Mouse (Mus musculus): ENCODE data around the gene Adcy2.
A peak's percentile ranks its signal among the peaks of the same experiment; 100 is the strongest.

Adcy2 gene

GRCm38 (mm10) chr13:68826461-68826860 lies 172.9 kb downstream of the Adcy2 start:
- no peak for DNase-seq (ENCODE audit: low spot score)

DNA sequence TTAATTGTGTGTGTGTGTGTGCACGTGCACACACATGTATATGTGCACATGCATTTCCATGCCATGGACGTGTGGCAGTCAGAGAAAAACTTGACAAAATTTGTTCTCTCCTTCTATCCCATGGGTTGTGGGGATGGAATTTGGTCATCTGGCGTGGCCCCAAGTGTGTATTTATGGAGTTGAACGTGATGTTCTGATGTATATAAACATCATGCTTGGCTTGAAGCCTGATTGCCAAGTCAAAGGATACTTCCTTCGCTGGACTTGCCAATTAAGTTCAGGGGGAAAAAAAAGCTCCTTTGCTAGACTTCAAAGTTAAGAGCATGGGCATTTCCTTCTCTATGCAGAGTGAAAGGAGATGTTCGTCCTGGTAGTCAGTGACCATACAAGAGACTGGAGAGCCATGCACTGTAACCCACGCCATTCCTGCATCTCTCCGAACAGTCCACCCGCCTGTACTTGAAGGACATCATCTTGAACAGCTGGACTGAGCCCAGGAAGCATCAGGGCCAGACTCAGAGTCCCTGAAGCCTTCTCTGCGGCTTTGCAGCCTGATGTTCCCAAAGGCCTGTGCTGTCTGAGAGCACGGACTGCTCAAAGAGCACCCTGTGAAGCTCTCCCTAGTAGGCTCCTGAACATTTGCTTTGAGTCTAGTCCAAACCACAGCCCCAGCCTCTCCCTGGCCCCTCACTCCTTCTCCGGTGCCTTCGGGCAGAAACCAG lies 178.3 kb downstream of the Adcy2 start:
- no peak for DNase-seq (ENCODE audit: low spot score)

- peak; percentile 73 for DNase-seq (ENCODE audit: low spot score)
Observed at GRCm38 (mm10) chr13:68815704-68816477, 183.4 kb downstream of the Adcy2 start.

GRCm38 (mm10) chr13:68811185-68811584 lies 188.2 kb downstream of the Adcy2 start:
- no peak for DNase-seq (ENCODE audit: low spot score)

GRCm38 (mm10) chr13:68799777-68800176 lies 199.6 kb downstream of the Adcy2 start:
- no peak for DNase-seq (ENCODE audit: low spot score)

GRCm38 (mm10) chr13:68793286-68793685 lies 206.1 kb downstream of the Adcy2 start:
- DNase-seq (ENCODE audit: low spot score), result no peak

DNA sequence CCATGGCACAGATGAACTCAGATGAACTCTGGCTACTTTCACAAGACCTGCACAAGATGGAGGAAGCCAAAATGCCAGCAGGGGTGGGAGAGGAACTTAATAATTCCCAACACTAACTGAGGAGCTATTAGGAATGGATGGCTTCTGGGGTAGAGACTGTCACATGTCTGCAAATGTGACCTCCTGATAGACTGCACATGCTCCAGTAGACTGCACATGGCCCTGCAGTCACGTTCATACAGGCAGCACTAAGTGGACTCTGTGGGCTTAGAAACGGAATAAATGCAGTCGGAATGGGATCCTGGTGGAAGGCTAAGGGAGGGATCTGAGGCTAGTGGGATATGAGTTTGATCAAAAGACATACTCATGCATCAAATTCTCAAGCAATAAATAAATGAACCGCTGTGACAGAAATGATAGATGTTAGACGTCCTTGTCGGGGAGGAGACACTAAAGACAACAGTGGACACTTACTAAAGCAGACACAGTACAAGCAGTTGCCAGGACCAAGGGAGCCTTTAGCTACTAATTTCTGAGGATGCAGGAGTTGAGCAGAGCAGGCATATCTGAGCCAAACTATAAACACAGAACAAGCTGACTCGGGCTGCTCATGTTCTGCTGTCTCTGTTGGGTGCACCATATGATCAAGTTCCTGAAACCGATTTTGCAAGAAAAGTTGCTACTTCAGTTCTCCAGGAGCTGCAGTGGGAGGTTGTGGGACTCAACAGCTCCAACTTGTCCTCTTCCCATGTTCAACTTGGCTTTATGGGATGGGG lies 211.9 kb downstream of the Adcy2 start:
- DNase-seq (ENCODE audit: low spot score), result no peak

DNA sequence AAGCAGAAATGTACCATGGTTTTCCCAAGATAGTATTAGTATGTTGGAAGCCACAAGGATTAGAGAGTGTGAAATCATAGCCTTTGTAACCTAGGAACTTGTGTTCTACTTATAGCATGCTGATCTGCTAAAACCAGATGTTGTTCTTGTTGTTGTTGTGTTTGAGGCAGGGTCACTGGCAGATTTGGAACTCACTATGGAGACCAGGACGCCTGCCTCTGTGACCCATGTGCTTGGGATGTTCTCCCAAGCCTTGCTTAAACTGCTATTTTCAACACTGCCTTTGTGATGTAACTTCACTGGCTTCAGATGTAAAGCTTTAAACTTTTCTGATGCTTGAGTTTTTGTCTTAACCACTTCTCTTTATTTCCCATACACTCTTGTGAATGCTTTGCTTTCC lies 216.2 kb downstream of the Adcy2 start:
- DNase-seq (ENCODE audit: low spot score), result no peak

- DNase-seq (ENCODE audit: low spot score), result no peak
Observed at GRCm38 (mm10) chr13:68778011-68778672, 221.2 kb downstream of the Adcy2 start.

GRCm38 (mm10) chr13:68773599-68774211 lies 225.6 kb downstream of the Adcy2 start:
- no peak for DNase-seq (ENCODE audit: low spot score)

GRCm38 (mm10) chr13:68768588-68768987 lies 230.8 kb downstream of the Adcy2 start:
- DNase-seq (ENCODE audit: low spot score), result no peak

GRCm38 (mm10) chr13:68765896-68766578 lies 233.3 kb downstream of the Adcy2 start:
- no peak for DNase-seq (ENCODE audit: low spot score)

DNA sequence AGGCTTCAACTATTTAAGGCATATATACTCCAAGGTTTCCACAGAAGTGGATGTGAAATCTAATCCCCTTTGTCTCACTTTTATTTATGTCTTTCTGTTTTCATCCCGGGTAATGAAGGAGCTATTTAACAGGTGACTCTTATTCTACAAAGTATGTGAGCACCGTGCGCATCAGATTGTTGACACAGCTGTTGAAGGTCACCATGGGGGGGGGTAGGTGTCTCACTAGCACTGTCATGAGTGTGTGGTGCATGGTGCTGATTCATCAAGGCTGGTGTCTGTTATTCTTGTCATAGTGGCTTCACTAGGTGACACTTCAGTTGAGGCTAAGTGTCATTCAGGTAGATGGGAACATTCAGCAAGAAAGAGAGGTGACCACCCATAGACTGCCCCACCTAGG lies 234.7 kb downstream of the Adcy2 start:
- DNase-seq (ENCODE audit: low spot score), result no peak

- DNase-seq (ENCODE audit: low spot score), result peak; percentile 24
Observed at GRCm38 (mm10) chr13:68749801-68750200, 249.5 kb downstream of the Adcy2 start.

GRCm38 (mm10) chr13:68749370-68749769 lies 250.0 kb downstream of the Adcy2 start:
- no peak for DNase-seq (ENCODE audit: low spot score)

GRCm38 (mm10) chr13:68745426-68745825 lies 253.9 kb downstream of the Adcy2 start:
- DNase-seq (ENCODE audit: low spot score), result no peak

DNA sequence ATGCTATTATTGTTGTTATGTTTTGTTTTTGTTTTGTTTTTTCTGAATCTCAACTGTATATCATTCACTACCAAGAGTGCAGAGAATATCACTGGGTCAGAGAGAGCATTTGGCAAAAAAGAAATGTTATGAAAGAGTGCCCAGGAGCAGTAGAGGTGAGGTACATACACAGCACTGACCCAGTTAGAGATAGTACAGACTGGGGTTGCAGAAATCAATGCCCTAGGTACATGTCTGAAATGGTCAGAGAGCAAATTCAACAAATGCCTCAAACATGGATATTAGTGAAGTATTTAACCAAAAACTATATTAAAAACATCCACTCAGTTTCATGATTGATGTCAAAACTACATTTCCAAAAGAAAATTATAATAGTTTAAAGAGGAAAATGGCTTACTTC lies 286.7 kb downstream of the Adcy2 start:
- DNase-seq (ENCODE audit: low spot score), result no peak

GRCm38 (mm10) chr13:68707296-68707747 lies 292.0 kb downstream of the Adcy2 start:
- DNase-seq (ENCODE audit: low spot score), result peak; percentile 36

DNA sequence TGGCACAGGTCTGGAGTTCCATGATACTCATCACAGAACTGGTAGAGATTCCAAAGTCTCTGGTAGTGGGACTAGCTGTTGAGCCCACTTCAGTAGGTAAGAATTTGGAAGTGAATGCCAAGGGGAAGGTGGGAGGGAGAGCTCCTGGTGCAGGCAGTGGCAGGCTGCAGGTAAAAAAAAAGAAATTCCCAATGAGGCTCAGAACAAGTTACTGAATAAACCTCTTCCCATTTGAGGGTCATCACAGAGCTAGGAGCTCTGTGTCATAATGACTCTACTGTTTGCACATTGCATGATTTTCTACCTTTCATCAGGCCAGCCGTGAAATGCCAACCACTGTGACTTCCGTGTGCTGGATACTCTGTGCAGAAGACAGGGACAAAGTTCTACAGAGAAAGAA lies 314.4 kb downstream of the Adcy2 start:
- DNase-seq (ENCODE audit: low spot score), result no peak

GRCm38 (mm10) chr13:68680429-68680828 lies 318.9 kb downstream of the Adcy2 start:
- DNase-seq (ENCODE audit: low spot score), result no peak

DNA sequence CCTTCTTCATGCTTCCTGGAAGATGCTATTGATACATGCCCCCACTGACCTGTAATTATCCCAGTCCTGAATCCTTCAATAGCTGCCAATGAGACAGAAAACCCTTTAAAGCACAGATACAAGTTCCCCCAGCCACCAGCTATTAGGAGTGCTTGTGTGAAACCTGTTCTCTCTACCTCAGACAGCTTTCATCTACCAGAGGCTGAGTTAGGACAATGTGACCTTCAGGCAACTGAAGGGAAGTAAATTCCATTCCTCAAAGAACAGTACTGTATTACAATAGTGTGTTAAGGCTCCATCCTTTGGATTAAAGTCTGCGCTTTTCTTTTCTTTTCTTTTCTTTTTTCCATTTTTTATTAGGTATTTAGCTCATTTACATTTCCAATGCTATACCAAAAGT lies 356.6 kb downstream of the Adcy2 start:
- no peak for DNase-seq (ENCODE audit: low spot score)
